Mouse (Mus musculus) megakaryocyte-erythroid progenitor cell, adult 5-6 weeks (primary cell): ENCODE results near the gene Naa16. TPM values are rescaled to one million over a fixed set of nuclear protein-coding genes. Genes with fewer than 3 reads are reported as not detected.

Experiments used
- ATAC-seq: replicated peaks from 2 replicates; pipeline ENCODE4 v1.8.0; 2016; ENCODE audit warnings: mild to moderate bottlenecking, inconsistent platforms; ENCODE audit not compliant: severe bottlenecking, poor library complexity, low FRiP score, low TSS enrichment
- total RNA-seq, 2 experiments: library from RNA; stranded (forward) in 1 of 2; stranded (reverse) in 1 of 2; fragments of 200-1000, 215-1000 nt in 1 of 2; fragments of >200 nt in 1 of 2; fragmentation: Nextera tagmentation in 1 of 2; gene quantifications; 2 replicates each; pipeline ENCODE4 v1.2.3; 2014 to 2017

Gene Naa16
- 40.3 and 50.0 TPM in 2 replicates for total RNA-seq (2014; fragmentation: Nextera tagmentation)
- 34.0 and 47.1 TPM in 2 replicates for total RNA-seq (2017)

- ATAC-seq: peak; percentile 80
These were observed at the start of gene Naa16 for GRCm38 (mm10) chr14:79390265-79390926. Gene Naa16 (minus strand): TSS chr14:79390778.

GRCm38 (mm10) chr14:79434068-79434467, 43.5 kb upstream of the Naa16 start:
- ATAC-seq: no peak

GRCm38 (mm10) chr14:79426730-79427365, 36.3 kb upstream of the Naa16 start:
- ATAC-seq: peak; percentile 11

- peak; percentile 100 for ATAC-seq
These were observed 35.6 kb upstream of the Naa16 start, which contains the start of gene Kbtbd7 for GRCm38 (mm10) chr14:79425979-79426729. Gene Kbtbd7 (plus strand): TSS chr14:79426511.

DNA sequence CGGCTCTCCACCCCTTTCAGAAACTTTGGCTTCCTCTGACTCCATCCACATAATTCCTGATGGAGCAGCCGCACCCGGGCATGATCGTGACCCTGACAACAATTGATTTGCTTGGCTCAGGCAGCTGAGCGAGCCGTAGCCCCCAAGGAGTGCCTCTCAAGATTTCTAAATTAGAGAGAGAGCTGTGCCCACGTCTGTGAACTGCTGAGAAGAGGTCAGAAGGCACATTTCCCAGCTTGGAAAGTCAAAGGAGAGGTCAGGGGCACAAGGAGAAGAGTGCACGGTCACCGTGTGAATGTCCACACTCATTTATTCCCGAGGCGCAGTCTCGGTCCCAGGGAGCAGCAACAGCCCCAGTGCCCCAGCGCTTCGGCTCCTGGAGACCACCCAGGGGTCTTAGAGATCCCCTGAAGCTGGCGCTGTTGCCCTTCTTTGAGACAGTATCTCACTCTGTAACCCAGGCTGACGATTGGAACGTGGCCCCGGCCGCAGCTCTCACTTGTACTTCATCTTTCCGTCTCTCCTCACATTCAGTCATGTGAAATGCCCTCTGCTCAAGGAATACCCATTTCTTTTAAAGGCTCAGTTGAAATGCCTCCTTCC, 29.6 kb upstream of the Naa16 start:
- no peak for ATAC-seq

GRCm38 (mm10) chr14:79413121-79413520, 22.5 kb upstream of the Naa16 start:
- no peak for ATAC-seq

- ATAC-seq: no peak
These were observed 20.1 kb upstream of the Naa16 start for GRCm38 (mm10) chr14:79410662-79411061.

DNA sequence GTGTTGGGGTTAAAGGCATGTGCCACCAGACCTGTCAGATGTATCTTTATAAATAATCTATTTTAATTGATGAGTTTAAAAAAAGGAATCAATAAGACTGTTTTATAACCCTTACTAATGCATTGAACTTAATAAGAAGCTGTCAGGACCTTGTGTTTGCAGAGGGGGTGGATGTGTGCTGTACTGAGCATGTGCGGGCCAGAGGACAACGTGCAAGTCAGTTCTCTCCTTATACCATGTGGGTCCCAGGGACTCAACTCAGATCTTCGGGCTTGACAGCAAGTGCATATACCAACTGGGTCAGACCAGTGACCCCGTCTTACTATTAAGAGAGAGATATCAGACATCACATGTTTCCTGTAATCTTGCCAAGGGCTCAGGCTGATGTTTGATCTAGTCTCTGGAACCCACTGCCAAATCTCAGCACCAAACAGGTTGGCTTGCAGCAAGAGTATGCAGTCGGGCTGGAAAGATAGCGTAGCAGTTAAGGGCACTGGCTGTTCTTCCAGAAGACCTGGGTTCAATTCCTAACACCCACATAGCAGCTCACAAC, 18.8 kb upstream of the Naa16 start:
- ATAC-seq: no peak

DNA sequence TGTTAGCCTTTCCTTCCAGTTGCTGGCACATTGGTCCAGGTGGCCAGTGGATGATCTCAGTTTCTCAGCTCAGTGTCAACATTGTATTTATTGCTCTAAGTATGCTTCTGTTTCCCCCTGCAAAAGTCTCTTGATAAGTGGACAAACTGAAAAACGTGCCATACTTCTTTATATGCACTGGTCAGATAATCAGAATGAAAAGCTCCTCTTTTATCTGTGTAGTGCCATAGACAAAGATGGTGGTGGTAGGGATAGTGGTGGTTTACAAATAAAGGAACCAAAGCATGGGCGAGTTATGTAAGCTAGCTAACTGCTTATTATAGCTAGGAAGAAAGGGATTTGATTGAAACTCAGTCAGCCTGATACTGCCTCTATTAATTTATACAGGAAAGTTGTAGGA, 17.1 kb upstream of the Naa16 start:
- ATAC-seq: peak; percentile 52; the same call in 1 of the 2 replicates

- ATAC-seq: peak; percentile 94
These were observed 6.9 kb upstream of the Naa16 start, which contains the start of gene Mtrf1 for GRCm38 (mm10) chr14:79397321-79398122. Gene Mtrf1 (plus strand): TSS chr14:79397772.

- ATAC-seq: peak; percentile 41; the same call in 1 of the 2 replicates
These were observed 4.0 kb upstream of the Naa16 start for GRCm38 (mm10) chr14:79394564-79394963.

GRCm38 (mm10) chr14:79393289-79393688, 2.7 kb upstream of the Naa16 start:
- no peak for ATAC-seq

- peak; percentile 13; the same call in 1 of the 2 replicates for ATAC-seq
These were observed 927 bp downstream of the Naa16 start for GRCm38 (mm10) chr14:79389438-79390264.

DNA sequence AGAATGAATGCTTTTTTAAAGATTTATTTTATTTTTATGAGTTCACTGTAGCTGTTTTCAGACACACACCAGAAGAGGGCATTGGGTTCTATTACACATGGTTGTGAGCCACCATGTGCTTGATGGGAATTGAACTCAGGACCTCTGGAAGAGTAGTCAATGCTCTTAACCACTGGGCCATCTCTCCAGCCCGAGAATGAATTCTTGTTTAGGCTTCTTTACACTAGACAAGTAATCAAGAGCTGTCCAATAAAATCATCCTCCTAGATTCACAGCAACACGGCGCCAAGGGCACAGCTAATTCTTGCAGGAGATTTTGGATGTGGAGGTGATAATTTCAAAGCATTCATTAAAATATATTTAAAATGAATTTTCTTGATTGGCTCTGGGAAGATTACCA, 2.3 kb downstream of the Naa16 start:
- ATAC-seq: no peak

DNA sequence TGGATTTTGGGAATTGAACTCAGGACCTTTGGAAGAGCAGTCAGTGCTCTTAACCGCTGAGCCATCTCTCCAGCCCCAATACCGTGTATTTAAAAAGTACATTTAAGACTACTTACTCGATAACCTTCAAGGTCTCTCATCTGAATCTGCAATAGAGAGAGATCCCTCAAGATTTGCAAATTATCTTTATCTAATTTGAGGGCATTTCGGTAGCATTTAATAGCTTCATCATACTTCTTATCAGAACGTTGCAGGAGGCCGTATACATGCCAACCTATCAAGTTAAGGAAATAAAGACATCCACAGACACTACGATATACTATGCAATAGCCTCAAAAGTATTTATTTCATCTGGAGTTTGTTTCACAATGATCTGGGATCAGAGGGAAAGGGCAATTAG, 7.5 kb downstream of the Naa16 start:
- peak; percentile 93 for ATAC-seq

GRCm38 (mm10) chr14:79377041-79377440, 13.5 kb downstream of the Naa16 start:
- no peak for ATAC-seq

GRCm38 (mm10) chr14:79358055-79358454, 32.5 kb downstream of the Naa16 start:
- peak; percentile 95 for ATAC-seq

DNA sequence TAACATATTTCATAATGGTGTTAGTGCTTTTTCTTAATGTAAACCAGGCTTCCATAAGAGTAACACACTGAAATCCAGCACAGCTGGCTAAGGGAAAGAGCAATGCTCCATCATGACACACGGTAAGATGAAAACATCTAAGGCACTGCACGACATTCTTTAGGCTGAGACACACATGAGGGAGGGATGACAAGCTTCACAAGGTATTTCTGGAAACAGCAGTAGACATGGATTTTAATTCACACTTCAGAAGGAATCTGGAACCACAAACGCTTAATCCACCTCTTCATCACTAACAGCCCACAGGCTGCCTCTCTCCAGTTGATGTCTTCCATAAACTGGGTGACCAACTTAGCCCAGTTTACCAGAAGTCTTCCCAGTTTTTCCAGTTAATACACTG, 44.2 kb downstream of the Naa16 start:
- no peak for ATAC-seq
